Mouse (Mus musculus) ES-E14 (cell line): ENCODE measurements around the gene Aqp9.

ENCODE experiments used
- CHD2 ChIP-seq: IDR thresholded peaks from 2 replicates; pipeline ENCODE4 v1.6.1; 2014; ENCODE audit warnings: mild to moderate bottlenecking, low read depth, low read length, inconsistent platforms
- HCFC1 ChIP-seq: IDR thresholded peaks from 2 replicates; pipeline ENCODE4 v1.6.1; 2012; ENCODE audit warnings: low read length, inconsistent platforms, borderline replicate concordance; ENCODE audit not compliant: insufficient read depth
- ZC3H11A ChIP-seq: IDR thresholded peaks from 2 replicates; pipeline ENCODE4 v1.6.1; 2012; ENCODE audit warnings: low read depth, mild to moderate bottlenecking, inconsistent platforms, low read length, borderline replicate concordance
- ZNF384 ChIP-seq: IDR thresholded peaks from 2 replicates; pipeline ENCODE4 v1.6.1; 2012; ENCODE audit warnings: low read depth, low read length, inconsistent platforms

DNA sequence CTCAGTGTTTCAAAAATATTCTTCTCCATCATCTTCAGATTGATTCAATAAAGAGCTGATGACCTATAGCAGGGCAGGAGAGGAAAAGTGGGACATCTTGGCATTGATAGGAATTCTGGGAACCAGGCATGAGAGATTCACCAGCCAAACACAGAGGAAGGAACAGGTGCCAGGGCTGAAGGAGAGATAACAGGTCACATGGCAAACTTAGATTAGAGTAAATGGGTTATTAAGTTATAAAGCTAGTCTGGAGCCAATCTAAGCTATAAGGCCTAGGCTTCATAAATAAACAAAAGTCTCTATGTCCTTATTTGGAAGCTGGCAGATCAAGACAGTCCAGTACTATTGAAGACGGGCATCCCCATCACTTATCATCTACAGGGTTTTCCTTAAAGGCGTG is 17.3 kb upstream of the Aqp9 start:
- TF ChIP-seq ZC3H11A = no peak
- TF ChIP-seq HCFC1 = no peak
- TF ChIP-seq ZNF384 = no peak
- no peak for TF ChIP-seq CHD2
